Mouse (Mus musculus) testis, adult 2 months (tissue): Measurements from ENCODE around the gene Grin1.

ENCODE experiments used
- CTCF ChIP-seq: fragments of 200-500 bp; IDR thresholded peaks from 2 replicates; pipeline ENCODE4 v1.5.1; 2012; ENCODE audit warnings: low read depth, mild to moderate bottlenecking, inconsistent platforms, low read length, moderate library complexity; ENCODE audit not compliant: control insufficient read depth, insufficient read depth, insufficient replicate concordance
- POLR2A ChIP-seq: fragments of 200-500 bp; IDR thresholded peaks from 2 replicates; pipeline ENCODE4 v1.6.1; 2012; ENCODE audit warnings: low read depth, mild to moderate bottlenecking, inconsistent platforms, low read length, moderate library complexity; ENCODE audit not compliant: control insufficient read depth

DNA sequence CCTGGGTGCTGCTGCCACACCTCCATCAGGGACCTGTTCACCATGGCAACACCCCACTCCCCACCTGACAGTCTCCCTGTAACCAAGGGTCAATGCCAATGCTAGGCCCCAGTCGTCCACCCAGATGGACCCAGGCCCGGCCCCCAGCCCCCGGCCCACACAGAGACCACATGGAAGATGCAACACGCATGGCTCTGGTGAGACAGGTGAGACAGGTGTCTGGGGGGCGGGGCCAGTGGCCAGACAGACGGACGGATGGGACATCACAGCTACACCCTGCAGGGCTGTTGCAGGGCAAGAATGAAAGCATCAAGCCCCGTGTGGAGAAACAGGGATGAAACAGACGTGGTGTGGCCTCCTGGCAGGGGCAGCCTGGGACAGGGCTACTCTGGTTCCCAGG lies 25.3 kb downstream of the Grin1 start:
- TF ChIP-seq POLR2A (no peak), CTCF (no peak)
